Mouse (Mus musculus): ENCODE measurements at regions not wholly inside any gene's neighbourhood (a gene's known extent, or its start where the extent isn't known, plus 50 kb on each side); places are given as distances from the start of the nearest gene placed in this dataset.

- 63% methylated on average over 1 of the region's 1 CpGs for WGBS
- no peak overlapping the region for H3K4me2 ChIP-seq (replicated peaks; ENCODE audit: low read depth, low read length)
- no peak overlapping the region for H3K27ac ChIP-seq (ENCODE audit: low read depth, low read length)
- no peaks in the 10 kb centered on the region for H3K4me1 ChIP-seq (ENCODE audit: control insufficient read depth, insufficient read depth, low read length)
- ATAC-seq (ENCODE audit: low FRiP score, low TSS enrichment), result no peak
- H3K9ac ChIP-seq (ENCODE audit: low read depth, low read length), result no peak overlapping the region
- no peak overlapping the region for H3K4me3 ChIP-seq (ENCODE audit: low read length)
- no peaks in the 10 kb centered on the region for H3K36me3 ChIP-seq (ENCODE audit: control insufficient read depth, insufficient read depth, low read length)
- H3K27me3 ChIP-seq (ENCODE audit: control insufficient read depth, insufficient read depth, low read length), result no peaks in the 10 kb centered on the region
- no peaks in the 10 kb centered on the region for H3K9me3 ChIP-seq (ENCODE audit: control insufficient read depth, low read length)
Observed at GRCm38 (mm10) chr9:23151953-23152490, 70.9 kb upstream of the Bmper start.

GRCm38 (mm10) chr9:23156820-23157570 lies 65.9 kb upstream of the Bmper start:
- H3K4me2 ChIP-seq (replicated peaks; ENCODE audit: low read depth, low read length), result no peak overlapping the region
- no peaks in the 10 kb centered on the region for H3K36me3 ChIP-seq (ENCODE audit: control insufficient read depth, insufficient read depth, low read length)
- no peak overlapping the region for H3K9ac ChIP-seq (ENCODE audit: low read depth, low read length)
- no peak overlapping the region for H3K4me3 ChIP-seq (ENCODE audit: low read length)
- H3K4me1 ChIP-seq (ENCODE audit: control insufficient read depth, insufficient read depth, low read length), result no peaks in the 10 kb centered on the region
- 43% methylated on average over 5 of the region's 5 CpGs for WGBS
- no peak overlapping the region for H3K27ac ChIP-seq (ENCODE audit: low read depth, low read length)
- no peak for ATAC-seq (ENCODE audit: low FRiP score, low TSS enrichment)
- H3K9me3 ChIP-seq (ENCODE audit: control insufficient read depth, low read length), result no peaks in the 10 kb centered on the region
- H3K27me3 ChIP-seq (ENCODE audit: control insufficient read depth, insufficient read depth, low read length), result no peaks in the 10 kb centered on the region

GRCm38 (mm10) chr9:23158499-23158898 lies 64.4 kb upstream of the Bmper start:
- H3K4me1 ChIP-seq (ENCODE audit: control insufficient read depth, insufficient read depth, low read length), result no peaks in the 10 kb centered on the region
- H3K4me3 ChIP-seq (ENCODE audit: low read length), result no peak overlapping the region
- no peaks in the 10 kb centered on the region for H3K9me3 ChIP-seq (ENCODE audit: control insufficient read depth, low read length)
- no peak overlapping the region for H3K27ac ChIP-seq (ENCODE audit: low read depth, low read length)
- 87% methylated on average over 1 of the region's 1 CpGs for WGBS
- H3K36me3 ChIP-seq (ENCODE audit: control insufficient read depth, insufficient read depth, low read length), result no peaks in the 10 kb centered on the region
- no peaks in the 10 kb centered on the region for H3K27me3 ChIP-seq (ENCODE audit: control insufficient read depth, insufficient read depth, low read length)
- no peak overlapping the region for H3K9ac ChIP-seq (ENCODE audit: low read depth, low read length)
- no peak overlapping the region for H3K4me2 ChIP-seq (replicated peaks; ENCODE audit: low read depth, low read length)
- ATAC-seq (ENCODE audit: low FRiP score, low TSS enrichment), result no peak

- H3K27me3 ChIP-seq (ENCODE audit: control insufficient read depth, insufficient read depth, low read length), result no peaks in the 10 kb centered on the region
- no peak overlapping the region for H3K27ac ChIP-seq (ENCODE audit: low read depth, low read length)
Observed at GRCm38 (mm10) chr9:23161346-23161745, 61.5 kb upstream of the Bmper start.

GRCm38 (mm10) chr9:23167056-23167591 lies 55.8 kb upstream of the Bmper start:
- 68% methylated on average over 2 of the region's 2 CpGs for WGBS

More at GRCm38 (mm10) chr9:23161346-23161745, 61.5 kb upstream of the Bmper start:
- H3K36me3 ChIP-seq (ENCODE audit: control insufficient read depth, insufficient read depth, low read length), result no peaks in the 10 kb centered on the region
- H3K9me3 ChIP-seq (ENCODE audit: control insufficient read depth, low read length), result no peaks in the 10 kb centered on the region
- no peaks in the 10 kb centered on the region for H3K4me1 ChIP-seq (ENCODE audit: control insufficient read depth, insufficient read depth, low read length)
- H3K9ac ChIP-seq (ENCODE audit: low read depth, low read length), result no peak overlapping the region
- no peak for ATAC-seq (ENCODE audit: low FRiP score, low TSS enrichment)
- no peak overlapping the region for H3K4me2 ChIP-seq (replicated peaks; ENCODE audit: low read depth, low read length)
- WGBS, result 79% methylated on average over 7 of the region's 7 CpGs
- no peak overlapping the region for H3K4me3 ChIP-seq (ENCODE audit: low read length)

GRCm38 (mm10) chr9:23167716-23168115 lies 55.2 kb upstream of the Bmper start:
- no peaks in the 10 kb centered on the region for H3K9me3 ChIP-seq (ENCODE audit: control insufficient read depth, low read length)
- no peaks in the 10 kb centered on the region for H3K4me1 ChIP-seq (ENCODE audit: control insufficient read depth, insufficient read depth, low read length)
- H3K4me2 ChIP-seq (replicated peaks; ENCODE audit: low read depth, low read length), result no peak overlapping the region
- ATAC-seq (ENCODE audit: low FRiP score, low TSS enrichment), result no peak
- H3K27ac ChIP-seq (ENCODE audit: low read depth, low read length), result no peak overlapping the region
- no peak overlapping the region for H3K4me3 ChIP-seq (ENCODE audit: low read length)
- H3K36me3 ChIP-seq (ENCODE audit: control insufficient read depth, insufficient read depth, low read length), result no peaks in the 10 kb centered on the region
- no peaks in the 10 kb centered on the region for H3K27me3 ChIP-seq (ENCODE audit: control insufficient read depth, insufficient read depth, low read length)
- WGBS, result 82% methylated on average over 4 of the region's 4 CpGs
- H3K9ac ChIP-seq (ENCODE audit: low read depth, low read length), result no peak overlapping the region

More at GRCm38 (mm10) chr9:23167056-23167591, 55.8 kb upstream of the Bmper start:
- H3K27ac ChIP-seq (ENCODE audit: low read depth, low read length), result no peak overlapping the region
- no peaks in the 10 kb centered on the region for H3K4me1 ChIP-seq (ENCODE audit: control insufficient read depth, insufficient read depth, low read length)
- H3K27me3 ChIP-seq (ENCODE audit: control insufficient read depth, insufficient read depth, low read length), result no peaks in the 10 kb centered on the region
- ATAC-seq (ENCODE audit: low FRiP score, low TSS enrichment), result no peak
- no peaks in the 10 kb centered on the region for H3K9me3 ChIP-seq (ENCODE audit: control insufficient read depth, low read length)
- no peak overlapping the region for H3K4me2 ChIP-seq (replicated peaks; ENCODE audit: low read depth, low read length)
- H3K4me3 ChIP-seq (ENCODE audit: low read length), result no peak overlapping the region
- H3K36me3 ChIP-seq (ENCODE audit: control insufficient read depth, insufficient read depth, low read length), result no peaks in the 10 kb centered on the region
- H3K9ac ChIP-seq (ENCODE audit: low read depth, low read length), result no peak overlapping the region

GRCm38 (mm10) chr9:23168149-23168548 lies 54.7 kb upstream of the Bmper start:
- Histone ChIP-seq H3K4me3 (ENCODE audit: low read length) (no peak overlapping the region), H3K27ac (ENCODE audit: low read depth, low read length) (no peak overlapping the region), H3K27me3 (ENCODE audit: control insufficient read depth, insufficient read depth, low read length) (no peaks in the 10 kb centered on the region), H3K9ac (ENCODE audit: low read depth, low read length) (no peak overlapping the region), H3K9me3 (ENCODE audit: control insufficient read depth, low read length) (no peaks in the 10 kb centered on the region), H3K36me3 (ENCODE audit: control insufficient read depth, insufficient read depth, low read length) (no peaks in the 10 kb centered on the region), H3K4me2 (replicated peaks; ENCODE audit: low read depth, low read length) (no peak overlapping the region), H3K4me1 (ENCODE audit: control insufficient read depth, insufficient read depth, low read length) (no peaks in the 10 kb centered on the region)
- ATAC-seq (ENCODE audit: low FRiP score, low TSS enrichment), result no peak
- WGBS, result 66% methylated on average over 4 of the region's 4 CpGs

- Histone ChIP-seq H3K9me3 (ENCODE audit: control insufficient read depth, low read length) (no peaks in the 10 kb centered on the region), H3K4me1 (ENCODE audit: control insufficient read depth, insufficient read depth, low read length) (no peaks in the 10 kb centered on the region), H3K27ac (ENCODE audit: low read depth, low read length) (no peak overlapping the region), H3K27me3 (ENCODE audit: control insufficient read depth, insufficient read depth, low read length) (no peaks in the 10 kb centered on the region), H3K4me3 (ENCODE audit: low read length) (no peak overlapping the region), H3K36me3 (ENCODE audit: control insufficient read depth, insufficient read depth, low read length) (no peaks in the 10 kb centered on the region), H3K4me2 (replicated peaks; ENCODE audit: low read depth, low read length) (no peak overlapping the region), H3K9ac (ENCODE audit: low read depth, low read length) (no peak overlapping the region)
- ATAC-seq (ENCODE audit: low FRiP score, low TSS enrichment), result no peak
- WGBS, result 95% methylated on average over 1 of the region's 1 CpGs
Observed at GRCm38 (mm10) chr9:23171361-23171760, 51.5 kb upstream of the Bmper start.

All from kidney, embryonic 14.5 days (tissue).